Mouse (Mus musculus) gastrocnemius, postnatal 4 days (tissue): ENCODE results near the gene Ccdc70. TPM values are rescaled to one million over a fixed set of nuclear protein-coding genes. Genes with fewer than 3 reads are reported as not detected.

Experiments used
- total RNA-seq, 2 experiments: library from RNA; stranded (reverse); gene quantifications; 2 replicates each; pipeline ENCODE4 v1.2.3; 2021

The Ccdc70 gene
- total RNA-seq, 2 experiments from 2014 or later = not detected

Other genes with a start within 250 kb of the Ccdc70 start
- not detected for gene Defa24, start 235.3 kb upstream of the Ccdc70 start, total RNA-seq
- not detected for gene Defb50, start 146.2 kb upstream of the Ccdc70 start, total RNA-seq
- not detected for gene Defb2, start 129.8 kb upstream of the Ccdc70 start, total RNA-seq
- not detected for gene Defb10, start 110.9 kb upstream of the Ccdc70 start, total RNA-seq
- not detected for gene Defb9, start 84.4 kb upstream of the Ccdc70 start, total RNA-seq
- not detected for gene Defb11, start 63.4 kb upstream of the Ccdc70 start, total RNA-seq
- gene Defb15, start 37.1 kb upstream of the Ccdc70 start, total RNA-seq = not detected
- gene Defb35, start 31.4 kb upstream of the Ccdc70 start, total RNA-seq = not detected
- not detected for gene Defb13, start 23.0 kb upstream of the Ccdc70 start, total RNA-seq
- not detected for gene Fam90a1a, start 11.1 kb upstream of the Ccdc70 start, total RNA-seq
- gene Atp7b, start 90.5 kb downstream of the Ccdc70 start, total RNA-seq = under 1 TPM; 0.12 to 0.18 TPM
- 10 to 100 TPM; 12.0 to 14.3 TPM for gene Alg11, start 90.9 kb downstream of the Ccdc70 start, total RNA-seq
- not detected for gene Nek5, start 155.3 kb downstream of the Ccdc70 start, total RNA-seq
- 1 to 10 TPM; 3.5 to 3.6 TPM for gene Nek3, start 196.7 kb downstream of the Ccdc70 start, total RNA-seq
- gene Ckap2, start 216.0 kb downstream of the Ccdc70 start, total RNA-seq = 10 to 100 TPM; 15.6 to 16.4 TPM
- gene Vps36, start 223.0 kb downstream of the Ccdc70 start, total RNA-seq = 10 to 100 TPM; 24.3 to 24.6 TPM